Mouse (Mus musculus): ENCODE data around the gene Morn3.

DNA sequence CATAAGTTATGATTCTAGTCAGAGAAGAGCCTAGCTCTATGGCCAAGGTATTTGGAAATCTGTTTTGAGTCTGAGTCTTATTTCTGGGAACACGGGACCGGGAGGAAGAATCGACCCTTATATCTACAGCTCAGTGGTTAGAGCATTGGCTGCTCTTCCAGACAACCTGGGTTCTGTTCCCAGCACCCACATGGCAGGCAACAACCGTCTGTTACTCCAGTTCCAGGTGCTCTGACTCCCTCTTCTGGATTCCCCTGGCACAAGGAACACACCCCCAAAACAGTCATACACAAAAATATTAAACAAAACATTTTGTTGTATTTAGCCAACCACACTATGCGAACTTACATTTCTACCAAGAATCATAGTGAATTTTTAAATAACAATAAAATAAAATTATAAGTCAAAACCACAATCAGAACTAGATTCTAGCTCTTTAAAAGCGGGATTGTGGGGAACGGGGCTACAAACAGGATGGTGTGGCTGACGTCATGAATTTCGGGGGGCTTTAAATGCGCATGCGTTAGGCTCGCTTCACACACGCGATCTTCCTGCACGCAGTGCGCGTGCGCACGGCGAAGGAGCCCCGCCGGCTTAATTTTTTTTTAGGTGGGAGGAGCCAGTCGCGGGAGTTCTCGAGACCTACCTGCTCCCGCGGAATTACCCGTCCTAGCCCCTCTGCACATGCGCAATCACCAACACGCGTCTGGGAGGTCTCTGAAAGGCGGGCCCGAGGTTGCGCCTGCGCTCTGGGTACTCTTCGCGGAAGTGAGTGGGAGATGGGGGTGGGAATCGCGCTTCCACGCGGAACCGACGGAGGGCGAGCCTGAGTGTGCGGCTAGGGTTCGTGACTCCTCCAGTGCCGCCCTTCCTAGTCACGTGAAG is 10.8 kb upstream of the Morn3 start:
- TF ChIP-seq CTCF (IDR thresholded peaks at IDR 0.05; ENCODE audit: low read depth), result peak; percentile 64
- TF ChIP-seq EP300 (IDR thresholded peaks at IDR 0.05; ENCODE audit: low read depth), result peak; percentile 27; the same call in 1 of the 2 replicates
